Mouse (Mus musculus) liver, adult 10 weeks (tissue): ENCODE measurements around the gene Esp23. TPM values are rescaled to one million over a fixed set of nuclear protein-coding genes. Genes with fewer than 3 reads are reported as not detected.

Experiments used
- polyA plus RNA-seq: library from polyadenylated mRNA; stranded (reverse); fragments of 350-450 nt; fragmentation: Illumina TruSeq; extraction: RNeasy Lipid Tissue Mini Kit (QIAGEN cat#74804); gene quantifications from one replicate; pipeline ENCODE4 v1.2.3, GENCODE M21; 2014; ENCODE audit warnings: low read depth, low replicate concordance

Esp23 gene
- not detected for polyA plus RNA-seq

GRCm38 (mm10) chr17:39076937-39077336 is at the start of gene Esp23:
TSS of gene Esp23 (minus strand) at chr17:39077037.

GRCm38 (mm10) chr17:39095034-39095433 is 18.2 kb upstream of the Esp23 start, which contains the start of gene Esp22:
TSS of gene Esp22 (plus strand) at chr17:39095334.

GRCm38 (mm10) chr17:39043241-39043640 is 33.6 kb downstream of the Esp23 start, which contains the start of gene Gm21903:
TSS of gene Gm21903 (minus strand) at chr17:39043341.

GRCm38 (mm10) chr17:39036395-39036794 is 40.4 kb downstream of the Esp23 start, which contains the start of gene Esp24:
TSS of gene Esp24 (plus strand) at chr17:39036695.

Other genes starting within 250 kb of the Esp23 start
- gene Esp24, start 40.3 kb downstream of the Esp23 start, polyA plus RNA-seq, result not detected
- not detected for gene Gm21903, start 33.7 kb downstream of the Esp23 start, polyA plus RNA-seq
- gene Esp22, start 18.3 kb upstream of the Esp23 start, polyA plus RNA-seq, result not detected